21 mouse cellular contexts compared by ENCODE assay signal in genomic region chr5:53967560-53967959, GRCm38 (mm10).
"Had no signal": no experiment of that assay in that cellular context is flagged by ENCODE, and none has a peak within 500 bp of the region (broad histone marks: within the 10 kb centered on the region; RNA-seq: fewer than 3 reads in every experiment).

No protein-coding gene starts in this region.

- H3K36me3 ChIP-seq: liver, embryonic 15.5 days; lung, embryonic 15.5 days; midbrain, embryonic 13.5 days; midbrain, embryonic 15.5 days; neural tube, embryonic 12.5 days had no signal

- H3K9me3 ChIP-seq: liver, embryonic 15.5 days; lung, embryonic 15.5 days; midbrain, embryonic 13.5 days; midbrain, embryonic 15.5 days; neural tube, embryonic 12.5 days had no signal

- H3K4me2 ChIP-seq: liver, embryonic 15.5 days; lung, embryonic 15.5 days; midbrain, embryonic 11.5 days; midbrain, embryonic 13.5 days; midbrain, embryonic 15.5 days; neural tube, embryonic 12.5 days had no signal

- ATAC-seq: liver, postnatal 0 days; lung, postnatal 0 days; midbrain, embryonic 13.5 days; midbrain, embryonic 15.5 days had no signal

- H3K4me3 ChIP-seq: liver, embryonic 15.5 days; lung, embryonic 15.5 days; megakaryocyte, embryonic 14.5 days; midbrain, embryonic 13.5 days; midbrain, embryonic 15.5 days; neural tube, embryonic 12.5 days had no signal

- H3K27me3 ChIP-seq: lung, embryonic 15.5 days; megakaryocyte, embryonic 14.5 days; midbrain, embryonic 13.5 days; midbrain, embryonic 15.5 days; neural tube, embryonic 12.5 days had no signal

- H3K27ac ChIP-seq: liver, embryonic 15.5 days; lung, embryonic 15.5 days; macrophage; midbrain, embryonic 13.5 days; midbrain, embryonic 15.5 days; neural tube, embryonic 12.5 days had no signal

- DNase-seq: liver, postnatal 0 days; lung, adult 2 months; lung, postnatal 14 days; lung, postnatal 36 days; retina, postnatal 1 day; right cerebral cortex, adult 18-20 months; right cerebral cortex, postnatal 25 days; right cerebral cortex, postnatal 4 days; spleen, adult 18-20 months; thymus, adult 2 months; thymus, postnatal 25 days; thymus, postnatal 4 days had no signal

- H3K4me1 ChIP-seq: liver, embryonic 15.5 days; midbrain, embryonic 13.5 days; midbrain, embryonic 15.5 days; neural tube, embryonic 12.5 days had no signal

- H3K9ac ChIP-seq: liver, embryonic 15.5 days; liver, postnatal 0 days; lung, embryonic 15.5 days; midbrain, embryonic 13.5 days; midbrain, embryonic 15.5 days; neural tube, embryonic 12.5 days had no signal
